Mouse (Mus musculus): ENCODE data around the gene Mboat1.

- TF ChIP-seq GATA1 (IDR thresholded peaks at IDR 0.05; ENCODE audit: borderline replicate concordance, low read length) (no peak), FLI1 (IDR thresholded peaks at IDR 0.05; ENCODE audit: low read length) (no peak)
These were observed 66.7 kb downstream of the Mboat1 start for GRCm38 (mm10) chr13:30203018-30203417.
